Comparison of ENCODE assay signal across 8 mouse cellular contexts in the genomic region with DNA sequence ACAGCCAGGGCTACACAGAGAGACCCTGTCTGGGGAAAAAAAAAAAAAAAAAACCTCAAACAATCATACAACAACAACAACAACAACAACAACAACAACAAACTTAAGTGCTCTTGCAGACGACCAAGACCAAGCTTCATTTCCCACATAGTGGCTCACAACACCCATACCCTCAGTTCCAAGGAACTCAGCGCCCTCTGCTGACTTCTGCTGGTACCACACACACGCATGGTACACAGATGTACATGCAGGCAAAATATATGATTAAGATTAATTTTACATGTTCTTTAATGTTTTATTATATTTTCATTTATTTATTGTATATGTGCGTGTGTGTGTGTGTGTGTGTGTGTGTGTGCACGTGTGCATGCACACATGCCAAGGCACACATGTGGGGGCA. TPM values are rescaled to one million over a fixed set of nuclear protein-coding genes. Genes with fewer than 3 reads are reported as not detected.
DNase-seq lines count a peak whose midpoint lies in the region; ATAC-seq lines count a peak whose summit lies in the region.

No protein-coding gene starts in this region.

- H3K27me3 ChIP-seq in hindbrain, embryonic 10.5 days (ENCODE audit: insufficient read depth, poor library complexity, severe bottlenecking): no peaks in the 10 kb centered on the region
- H3K27me3 ChIP-seq in hindbrain, embryonic 12.5 days: no peaks in the 10 kb centered on the region

- H3K4me3 ChIP-seq in hindbrain, embryonic 10.5 days: no peak overlapping the region
- no peak overlapping the region for H3K4me3 ChIP-seq in hindbrain, embryonic 12.5 days

- WGBS in hindbrain, embryonic 10.5 days: 68% methylated on average over 5 of the region's 5 CpGs
- WGBS in hindbrain, embryonic 12.5 days: 81% methylated on average over 5 of the region's 5 CpGs

- H3K27ac ChIP-seq in hindbrain, embryonic 10.5 days: no peak overlapping the region
- H3K27ac ChIP-seq in hindbrain, embryonic 12.5 days: no peak overlapping the region

- no peak overlapping the region for H3K9ac ChIP-seq in hindbrain, embryonic 12.5 days

- peaks cover 25% of the 10 kb centered on the region for H3K4me1 ChIP-seq in hindbrain, embryonic 10.5 days (replicated peaks)
- peaks cover 21% of the 10 kb centered on the region for H3K4me1 ChIP-seq in hindbrain, embryonic 12.5 days

- ATAC-seq in hindbrain, embryonic 12.5 days (ENCODE audit: low FRiP score): no peak

- peaks cover 3% of the 10 kb centered on the region; the same call in 1 of the 2 replicates for H3K36me3 ChIP-seq in hindbrain, embryonic 10.5 days
- no peaks in the 10 kb centered on the region; the same call in 1 of the 2 replicates for H3K36me3 ChIP-seq in hindbrain, embryonic 12.5 days

- H3K4me2 ChIP-seq in hindbrain, embryonic 12.5 days (replicated peaks): no peak overlapping the region

- peak; percentile 48 for DNase-seq in hindbrain, embryonic 10.5 days (ENCODE audit: low spot score)
- DNase-seq in right cerebral cortex, postnatal 4 days: peak; percentile 80
- DNase-seq in right cerebral cortex, postnatal 36 days (ENCODE audit: low spot score in 2 of 2): no peak
- DNase-seq in embryo, embryonic 11 days: peak; percentile 42
- DNase-seq in spleen, adult 12 weeks (ENCODE audit: low spot score): peak; percentile 32
- no peak for DNase-seq in Muller cell, postnatal 12 days (ENCODE audit: inconsistent ontology term)
- DNase-seq in right cerebral cortex, adult 2 months (ENCODE audit: low spot score in 2 of 2): no peak

- H3K9me3 ChIP-seq in hindbrain, embryonic 10.5 days: no peaks in the 10 kb centered on the region
- no peaks in the 10 kb centered on the region for H3K9me3 ChIP-seq in hindbrain, embryonic 12.5 days (replicated peaks)

RNA-seq across cellular contexts. Expression of a gene that starts 16.7 kb away (rescaled TPM):
- polyA plus RNA-seq in hindbrain, embryonic 10.5 days (2016; fragmentation: Nextera tagmentation; extraction: Ambion mirVana): 41.4 and 43.8 TPM in 2 replicates
- 25.0 and 30.7 TPM in 2 replicates for polyA plus RNA-seq in hindbrain, embryonic 12.5 days (2016; fragmentation: Nextera tagmentation; extraction: Ambion mirVana)

RNA-seq across cellular contexts. Expression of a gene that starts 17.1 kb away (rescaled TPM):
- polyA plus RNA-seq in hindbrain, embryonic 10.5 days (2016; fragmentation: Nextera tagmentation; extraction: Ambion mirVana): 14.5 and 16.9 TPM in 2 replicates
- 14.1 and 14.3 TPM in 2 replicates for polyA plus RNA-seq in hindbrain, embryonic 12.5 days (2016; fragmentation: Nextera tagmentation; extraction: Ambion mirVana)

RNA-seq across cellular contexts. Expression of a gene that starts 26.7 kb away (rescaled TPM):
- 1.3 and 1.4 TPM in 2 replicates for polyA plus RNA-seq in hindbrain, embryonic 10.5 days (2016; fragmentation: Nextera tagmentation; extraction: Ambion mirVana)
- polyA plus RNA-seq in hindbrain, embryonic 12.5 days (2016; fragmentation: Nextera tagmentation; extraction: Ambion mirVana): 1.1 and 1.3 TPM in 2 replicates

RNA-seq across cellular contexts. Expression of a gene that starts 26.8 kb away (rescaled TPM):
- 0.36 TPM in 1 of 2 replicates, not detected in the other for polyA plus RNA-seq in hindbrain, embryonic 10.5 days (2016; fragmentation: Nextera tagmentation; extraction: Ambion mirVana)
- polyA plus RNA-seq in hindbrain, embryonic 12.5 days (2016; fragmentation: Nextera tagmentation; extraction: Ambion mirVana): not detected in 2 replicates

RNA-seq across cellular contexts. Expression of a gene that starts 27.7 kb away (rescaled TPM):
- 9.8 and 16.0 TPM in 2 replicates for polyA plus RNA-seq in hindbrain, embryonic 10.5 days (2016; fragmentation: Nextera tagmentation; extraction: Ambion mirVana)
- polyA plus RNA-seq in hindbrain, embryonic 12.5 days (2016; fragmentation: Nextera tagmentation; extraction: Ambion mirVana): 11.6 and 12.3 TPM in 2 replicates

Comparison
In these comparisons a context has a peak if more than half of its experiments do, and no peak if none do; other contexts are left out.
1. DNase-seq: peak in hindbrain, embryonic 10.5 days (single experiment), right cerebral cortex, postnatal 4 days (single experiment), embryo, embryonic 11 days (single experiment) and spleen, adult 12 weeks (single experiment); none in right cerebral cortex, postnatal 36 days (0 of 2), Muller cell, postnatal 12 days (single experiment) and right cerebral cortex, adult 2 months (0 of 2).